Mouse (Mus musculus): ENCODE data around the gene Olfr937. TPM values are rescaled to one million over a fixed set of nuclear protein-coding genes. Genes with fewer than 3 reads are reported as not detected.

Gene Olfr937
- polyA plus RNA-seq (2017; shearing (Covaris generic)): not detected

DNA sequence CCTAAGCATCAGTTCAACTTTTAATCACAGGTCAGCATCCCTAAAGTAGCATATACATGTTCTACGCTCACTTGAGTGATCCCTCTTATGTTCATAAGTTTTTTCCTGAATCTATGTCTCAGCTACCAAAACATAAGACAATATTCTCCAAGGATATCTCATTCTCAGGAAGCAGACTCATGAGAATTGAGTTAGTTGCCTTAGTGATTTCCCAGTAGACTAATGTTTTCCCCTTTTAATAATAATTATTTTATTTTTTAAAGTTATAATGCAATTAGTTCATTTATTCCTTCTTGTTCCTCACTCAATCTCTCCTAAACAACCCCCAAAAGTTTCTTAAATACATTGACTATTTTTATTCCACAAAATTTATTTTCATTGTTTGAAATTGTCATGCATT lies at the start of gene Olfr937:
Gene Olfr937, minus strand, starts transcription at position 101 of the 400 bp plus-strand sequence.

DNA sequence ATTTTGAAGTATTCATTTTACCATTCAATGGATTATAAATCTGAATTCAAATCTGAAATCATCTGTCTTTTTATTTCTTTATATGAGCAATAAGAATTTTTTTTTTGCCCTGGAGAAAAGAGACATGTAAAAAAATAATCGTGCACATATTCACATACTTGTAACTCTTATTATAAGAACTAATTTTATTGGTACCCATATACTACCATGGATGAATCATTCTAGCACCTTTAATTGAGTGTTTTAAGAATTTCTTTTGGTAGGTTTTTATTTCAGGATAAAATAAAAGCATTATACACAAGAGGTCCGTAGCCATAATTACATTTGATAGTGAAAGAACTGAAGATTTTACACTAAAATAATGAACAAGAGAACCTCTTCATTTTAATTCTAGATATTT lies 14.0 kb upstream of the Olfr937 start, which contains the start of gene Olfr938:
Gene Olfr938, minus strand, starts transcription at position 101 of the 400 bp plus-strand sequence.

DNA sequence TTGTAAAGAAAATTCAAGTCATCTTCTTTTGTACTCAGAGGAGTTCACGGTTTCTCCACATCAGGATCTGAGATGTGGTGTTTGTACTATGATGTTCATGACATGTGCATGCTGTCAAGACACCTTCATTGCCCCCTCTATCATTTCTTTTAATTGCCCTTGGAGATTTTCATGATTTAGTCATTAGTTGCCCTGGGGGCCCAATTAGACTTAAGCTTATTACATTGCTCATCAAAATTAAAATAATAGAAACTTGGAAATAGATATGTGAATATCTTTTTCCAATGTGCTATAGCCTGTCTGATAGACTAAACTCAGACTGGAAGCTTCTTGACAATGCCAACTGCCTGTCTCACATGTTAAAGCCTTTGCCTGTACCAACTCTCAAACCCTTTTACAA lies 41.5 kb downstream of the Olfr937 start, which contains the start of gene Olfr146:
Gene Olfr146, minus strand, starts transcription at position 101 of the 400 bp plus-strand sequence.

Other genes starting within 250 kb of the Olfr937 start
- not detected for gene Olfr923, start 238.4 kb downstream of the Olfr937 start, polyA plus RNA-seq (2017; shearing (Covaris generic))
- gene Olfr924, start 220.5 kb downstream of the Olfr937 start, polyA plus RNA-seq (2017; shearing (Covaris generic)): not detected
- gene Olfr26, start 209.9 kb downstream of the Olfr937 start, polyA plus RNA-seq (2017; shearing (Covaris generic)): not detected
- gene Olfr926, start 187.8 kb downstream of the Olfr937 start, polyA plus RNA-seq (2017; shearing (Covaris generic)): not detected
- not detected for gene Olfr930, start 135.1 kb downstream of the Olfr937 start, polyA plus RNA-seq (2017; shearing (Covaris generic))
- 0.19 TPM for gene Olfr933, start 92.6 kb downstream of the Olfr937 start, polyA plus RNA-seq (2017; shearing (Covaris generic))
- gene Olfr934, start 76.6 kb downstream of the Olfr937 start, polyA plus RNA-seq (2017; shearing (Covaris generic)): not detected
- gene Olfr935, start 65.3 kb downstream of the Olfr937 start, polyA plus RNA-seq (2017; shearing (Covaris generic)): not detected
- not detected for gene Olfr146, start 41.6 kb downstream of the Olfr937 start, polyA plus RNA-seq (2017; shearing (Covaris generic))
- gene Olfr938, start 13.9 kb upstream of the Olfr937 start, polyA plus RNA-seq (2017; shearing (Covaris generic)): not detected
- not detected for gene Olfr27, start 63.2 kb upstream of the Olfr937 start, polyA plus RNA-seq (2017; shearing (Covaris generic))
- 0.10 TPM for gene Olfr943, start 101.4 kb upstream of the Olfr937 start, polyA plus RNA-seq (2017; shearing (Covaris generic))
- not detected for gene Olfr944, start 137.0 kb upstream of the Olfr937 start, polyA plus RNA-seq (2017; shearing (Covaris generic))
- gene Olfr1537, start 185.0 kb upstream of the Olfr937 start, polyA plus RNA-seq (2017; shearing (Covaris generic)): not detected
- gene Olfr945, start 211.9 kb upstream of the Olfr937 start, polyA plus RNA-seq (2017; shearing (Covaris generic)): not detected